Mouse (Mus musculus) gastrocnemius, adult 18-20 months (tissue): Measurements from ENCODE around the gene Gpr182. TPM values are rescaled to one million over a fixed set of nuclear protein-coding genes. Genes with fewer than 3 reads are reported as not detected.

Experiments
- DNase-seq: peaks from one replicate; pipeline ENCODE4 v3.0.0; 2021; ENCODE audit warnings: low spot score
- total RNA-seq, 2 experiments: library from RNA; stranded (reverse); gene quantifications; 2 replicates each; pipeline ENCODE4 v1.2.3; 2021

Gpr182 gene
- total RNA-seq, 2 experiments from 2014 or later: 0.14 to 0.25 TPM

DNA sequence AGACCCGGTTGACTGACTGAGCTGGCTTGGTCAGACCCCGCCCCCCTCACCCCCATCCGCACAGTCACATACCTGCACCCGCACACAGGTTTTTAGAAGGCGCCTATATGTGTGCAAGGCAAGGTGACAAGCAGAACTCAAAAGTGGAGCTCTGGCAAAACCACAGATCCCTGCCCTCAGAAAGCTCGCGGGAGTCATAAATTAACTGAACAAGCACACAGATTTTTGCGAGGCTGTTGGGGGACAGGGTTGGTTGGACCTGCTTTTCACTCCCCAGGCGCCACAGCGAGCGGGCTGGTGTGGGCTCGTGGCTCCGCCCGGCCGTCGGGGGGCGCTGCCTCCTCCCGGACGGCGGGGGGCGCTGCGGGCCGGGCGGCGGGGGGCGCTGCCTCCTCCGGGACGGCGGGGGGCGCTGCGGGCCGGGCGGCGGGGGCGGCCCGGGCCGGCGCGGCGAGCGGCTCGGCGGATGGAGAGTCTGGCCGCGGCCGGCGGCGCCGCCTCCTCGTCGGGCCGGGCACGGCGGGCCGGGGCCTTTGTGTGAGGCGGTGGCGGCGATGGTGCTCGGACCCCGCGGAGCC is 12.4 kb downstream of the Gpr182 start, which contains the start of gene Zbtb39:
Gene Zbtb39, plus strand, starts transcription at position 456 of the 578 bp plus-strand sequence.
- DNase-seq: peak; percentile 69

DNA sequence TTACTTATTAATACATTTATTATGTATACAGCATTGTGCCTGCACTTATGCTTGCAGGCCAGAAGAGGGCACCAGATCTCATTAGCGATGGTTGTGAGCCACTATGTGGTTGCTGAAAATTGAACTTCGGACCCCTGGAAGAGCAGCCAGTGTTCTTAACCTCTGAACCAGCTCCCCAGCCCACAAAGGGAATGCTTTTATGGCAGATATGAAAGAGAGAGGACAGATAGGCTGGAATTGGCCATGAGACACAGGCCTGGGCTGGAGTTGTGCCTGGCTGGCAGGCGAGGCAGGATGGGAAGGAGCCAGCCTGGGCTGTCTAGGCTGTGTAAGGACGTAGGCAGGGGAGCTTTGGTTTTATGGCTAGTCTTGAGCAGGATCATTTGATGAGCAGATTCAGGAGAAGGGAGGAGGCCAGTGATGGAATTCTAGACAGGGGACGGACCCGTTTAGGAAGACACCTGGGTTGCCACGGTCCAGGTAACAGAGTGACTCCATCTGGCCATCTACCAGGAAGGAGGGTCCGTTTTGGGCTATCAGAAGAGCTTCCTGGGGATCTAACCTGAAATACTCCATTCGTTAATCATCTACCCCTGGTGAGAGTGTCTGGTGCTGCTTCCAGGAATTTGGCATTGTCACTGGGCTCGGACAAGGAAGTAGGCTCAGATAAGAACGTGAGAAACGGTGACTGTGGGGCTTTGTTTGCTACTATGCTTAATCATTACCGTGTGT is 13.2 kb downstream of the Gpr182 start:
- peak; percentile 41 for DNase-seq

DNA sequence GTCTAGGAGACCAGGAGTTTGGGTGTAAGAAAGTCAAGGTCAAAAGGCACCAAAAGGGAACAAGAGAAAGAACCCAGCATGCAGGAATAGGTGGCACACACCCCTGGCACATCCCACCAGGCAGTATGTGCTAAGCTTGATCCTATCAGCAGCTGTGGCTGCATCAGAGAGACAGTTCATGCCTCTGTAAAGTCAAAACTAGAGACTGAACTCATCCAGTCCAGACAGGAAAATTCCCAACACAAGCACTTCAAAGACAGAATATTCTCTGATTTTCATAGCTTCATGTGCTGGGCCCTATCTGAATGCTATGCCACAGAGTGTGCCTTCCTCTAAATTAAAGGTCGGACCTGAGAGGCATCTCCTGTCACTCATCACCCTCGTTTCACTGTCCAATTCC is 14.0 kb downstream of the Gpr182 start:
- DNase-seq: no peak

DNA sequence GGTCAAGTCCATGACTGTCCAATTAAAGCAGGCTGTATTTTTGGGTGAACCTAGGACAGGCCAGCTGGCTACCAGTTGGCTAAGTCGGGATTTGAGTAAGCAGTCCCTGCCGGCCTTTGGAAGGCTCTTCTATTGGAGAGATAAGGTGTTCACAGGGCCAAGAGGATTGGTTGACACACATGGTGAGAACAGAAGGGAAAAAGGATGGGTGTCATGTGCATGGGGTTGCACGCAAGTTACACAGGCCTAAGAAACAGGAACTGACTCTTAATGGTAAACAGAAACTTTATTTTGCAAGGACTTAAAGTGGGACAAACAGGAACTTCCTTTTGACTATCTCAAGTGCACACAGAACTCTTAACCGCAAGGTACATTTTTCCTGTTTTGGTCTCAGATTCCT is 14.6 kb downstream of the Gpr182 start:
- DNase-seq: no peak

- DNase-seq: no peak
Measured at GRCm38 (mm10) chr10:127736266-127736665, 15.3 kb downstream of the Gpr182 start.

GRCm38 (mm10) chr10:127734434-127734833 is 17.1 kb downstream of the Gpr182 start:
- no peak for DNase-seq

DNA sequence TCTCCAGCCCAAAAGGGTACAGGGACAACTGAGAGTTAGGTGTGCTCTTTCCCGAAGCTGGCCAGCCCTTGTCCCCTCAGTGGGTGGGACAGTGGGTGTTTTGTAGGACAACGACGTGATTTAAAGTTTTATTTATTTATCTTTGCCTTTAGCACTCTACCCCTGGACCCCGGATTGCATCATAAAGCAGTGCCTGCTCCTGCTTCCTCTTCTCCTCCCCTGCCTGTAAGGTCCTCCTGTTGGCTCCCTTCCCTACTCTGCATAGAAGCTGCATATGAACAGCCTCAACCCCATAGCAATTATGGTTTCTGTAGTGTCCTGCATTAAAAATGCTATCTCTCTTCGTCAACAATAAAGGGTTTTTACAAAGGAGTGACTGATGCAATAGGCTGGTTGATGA is 20.1 kb downstream of the Gpr182 start:
- DNase-seq: no peak

DNA sequence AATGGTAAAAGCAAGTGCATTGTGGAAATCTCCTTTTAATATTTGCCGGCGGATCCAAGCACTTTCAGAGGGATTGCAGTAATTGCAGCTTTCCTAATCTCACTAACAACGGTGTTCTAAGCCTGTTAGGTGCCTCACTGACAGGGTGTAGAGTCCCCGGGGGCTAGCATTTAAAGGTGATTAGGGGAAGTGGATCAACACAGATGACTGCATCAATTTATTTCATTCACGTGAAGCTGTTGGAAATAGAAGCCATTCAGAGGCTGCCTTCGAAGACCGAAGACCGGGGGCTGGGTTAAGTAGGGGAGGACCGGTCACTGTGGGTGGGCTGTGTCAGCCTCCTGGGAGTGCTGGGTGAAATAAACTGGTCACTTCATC is 20.6 kb downstream of the Gpr182 start:
- DNase-seq: no peak

DNA sequence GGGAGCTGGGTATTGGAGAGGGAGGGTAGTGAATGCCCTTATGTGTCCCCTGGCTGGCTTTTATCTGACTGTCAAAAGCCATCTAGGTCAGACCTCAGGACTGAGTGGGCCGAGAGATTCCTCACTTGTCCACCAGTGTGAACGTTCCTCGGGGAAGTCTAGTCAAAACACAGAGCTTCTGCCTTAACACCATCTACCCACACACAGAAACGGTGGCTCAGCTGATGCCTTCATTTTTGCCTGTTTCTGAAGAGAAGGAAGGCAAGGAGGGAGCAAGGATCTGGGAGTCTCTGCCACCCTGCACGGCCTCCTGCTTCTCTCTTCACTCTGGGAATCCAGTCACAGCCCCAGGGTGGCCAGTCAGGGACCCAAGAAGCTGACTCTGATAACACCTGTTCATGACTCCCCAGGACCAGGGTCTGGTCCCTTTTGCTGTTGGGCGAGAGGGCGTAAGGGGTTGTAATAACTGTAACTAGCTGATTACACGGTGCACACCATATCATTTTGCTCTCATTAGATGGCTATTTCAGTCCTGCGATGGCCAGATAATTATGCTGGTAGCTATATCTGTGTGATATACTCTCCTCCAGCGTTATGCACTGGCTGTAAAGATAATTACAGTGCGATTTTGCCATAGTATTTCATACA is 21.1 kb downstream of the Gpr182 start:
- DNase-seq: no peak

GRCm38 (mm10) chr10:127728437-127728836 is 23.1 kb downstream of the Gpr182 start:
- no peak for DNase-seq

- no peak for DNase-seq
Measured at GRCm38 (mm10) chr10:127725136-127725535, 26.4 kb downstream of the Gpr182 start.

DNA sequence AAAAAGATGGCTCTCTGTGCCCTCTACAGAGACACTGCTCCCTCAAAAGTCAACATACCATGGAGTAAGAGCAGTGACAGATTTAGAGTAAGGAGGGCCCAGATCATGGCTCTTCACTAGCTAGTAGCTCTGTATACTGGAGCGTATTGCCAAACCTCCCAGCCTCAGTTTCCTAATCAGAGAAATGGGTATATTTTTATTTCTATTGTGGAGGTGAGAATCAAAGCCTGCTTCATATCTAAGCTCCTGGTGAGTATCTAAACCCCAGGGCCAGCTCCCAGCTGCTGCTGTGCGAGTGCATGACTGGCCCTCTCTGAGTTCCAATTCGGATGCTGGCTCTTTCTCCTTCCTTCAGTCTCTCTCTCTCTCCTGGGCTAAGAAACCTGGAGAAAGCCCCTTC is 27.4 kb downstream of the Gpr182 start, which contains the start of gene Tac2:
Gene Tac2, plus strand, starts transcription at position 301 of the 400 bp plus-strand sequence.
- no peak for DNase-seq

GRCm38 (mm10) chr10:127721671-127722418 is 29.7 kb downstream of the Gpr182 start:
- no peak for DNase-seq

DNA sequence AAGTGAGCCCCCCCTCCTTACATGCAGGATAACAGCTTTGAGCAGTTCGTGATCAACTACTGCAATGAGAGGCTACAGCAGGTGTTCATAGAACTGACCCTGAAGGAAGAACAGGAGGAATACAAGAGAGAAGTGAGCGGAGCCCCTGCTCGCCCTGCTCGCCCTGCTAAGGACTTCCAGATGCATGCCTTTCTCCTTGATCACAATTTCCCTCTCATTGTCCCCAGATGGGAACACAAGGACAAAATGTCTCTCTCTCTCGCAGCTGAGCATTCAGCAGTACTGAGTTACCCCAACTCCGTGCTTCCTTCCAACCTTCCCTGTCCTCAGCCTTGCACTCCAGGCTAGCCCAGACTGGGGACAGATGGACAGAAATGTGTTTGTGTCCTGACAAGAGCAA is 38.8 kb downstream of the Gpr182 start:
- no peak for DNase-seq

DNA sequence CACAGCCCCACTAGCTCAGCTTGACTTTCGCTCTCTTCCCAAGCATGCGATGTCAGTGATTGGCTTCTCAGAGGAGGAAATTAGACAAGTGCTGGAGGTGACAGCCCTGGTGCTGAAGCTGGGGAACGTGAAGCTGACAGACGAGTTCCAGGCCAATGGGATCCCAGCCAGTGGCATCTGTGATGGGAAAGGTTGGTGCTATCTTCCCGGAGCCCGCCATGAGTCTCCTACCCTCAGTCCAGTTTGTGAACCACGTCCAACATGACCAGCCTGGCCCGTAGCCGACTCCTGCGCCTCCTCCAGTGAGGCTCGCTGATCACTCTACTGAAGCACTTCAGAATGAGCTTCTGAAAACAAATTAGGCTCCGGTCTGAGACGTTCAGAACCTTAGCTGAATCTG is 41.2 kb downstream of the Gpr182 start:
- no peak for DNase-seq

DNA sequence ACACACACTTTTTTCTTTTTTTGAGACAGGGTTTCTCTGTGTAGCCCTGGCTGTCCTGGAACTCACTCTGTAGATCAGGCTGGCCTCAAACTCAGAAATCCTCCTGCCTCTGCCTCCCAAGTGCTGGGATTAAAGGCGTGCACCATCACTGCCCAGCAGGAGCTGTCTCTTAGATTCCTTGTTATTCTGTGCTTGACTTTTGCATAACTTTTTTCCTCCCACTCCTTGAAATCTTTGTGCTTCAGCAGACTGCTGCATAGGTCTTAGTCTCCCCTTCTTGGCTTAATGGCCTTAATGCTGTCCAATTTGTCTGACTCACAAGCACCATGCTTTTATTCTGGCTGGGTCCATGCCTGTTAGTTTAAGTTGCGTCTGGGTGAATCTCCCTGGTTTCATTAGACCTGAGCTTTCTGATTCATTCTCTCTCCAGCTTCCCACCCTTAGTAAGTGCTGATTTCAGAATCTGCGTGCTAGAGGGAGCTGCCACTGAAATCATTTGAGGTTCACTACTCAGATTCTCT is 42.6 kb downstream of the Gpr182 start:
- no peak for DNase-seq

GRCm38 (mm10) chr10:127707721-127708120 is 43.8 kb downstream of the Gpr182 start:
- no peak for DNase-seq

- no peak for DNase-seq
Measured at GRCm38 (mm10) chr10:127705783-127706182, 45.7 kb downstream of the Gpr182 start.

GRCm38 (mm10) chr10:127704766-127705220 is 46.7 kb downstream of the Gpr182 start, which contains the start of gene Myo1a:
Gene Myo1a (plus strand): TSS chr10:127705170.
- DNase-seq: no peak

DNA sequence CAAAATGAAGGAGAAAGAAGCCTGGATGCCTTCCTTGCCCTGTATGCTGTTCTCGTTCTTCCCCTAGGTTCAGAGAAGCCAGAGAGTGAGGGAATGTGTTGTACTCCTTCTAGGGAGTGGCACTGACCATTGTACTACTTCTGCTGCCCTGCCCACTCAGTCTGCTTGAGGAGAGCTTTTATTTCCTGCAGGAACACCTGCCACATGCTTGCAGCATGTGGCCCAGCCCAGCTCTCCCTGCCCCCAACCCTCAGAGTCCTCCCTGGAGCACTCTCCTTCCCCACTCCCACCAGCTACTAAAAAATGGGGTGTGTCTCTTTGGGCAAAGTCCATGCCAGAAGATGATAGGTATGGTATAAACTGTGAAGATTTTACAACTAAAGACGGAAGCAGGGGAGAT is 47.2 kb downstream of the Gpr182 start:
- no peak for DNase-seq

DNA sequence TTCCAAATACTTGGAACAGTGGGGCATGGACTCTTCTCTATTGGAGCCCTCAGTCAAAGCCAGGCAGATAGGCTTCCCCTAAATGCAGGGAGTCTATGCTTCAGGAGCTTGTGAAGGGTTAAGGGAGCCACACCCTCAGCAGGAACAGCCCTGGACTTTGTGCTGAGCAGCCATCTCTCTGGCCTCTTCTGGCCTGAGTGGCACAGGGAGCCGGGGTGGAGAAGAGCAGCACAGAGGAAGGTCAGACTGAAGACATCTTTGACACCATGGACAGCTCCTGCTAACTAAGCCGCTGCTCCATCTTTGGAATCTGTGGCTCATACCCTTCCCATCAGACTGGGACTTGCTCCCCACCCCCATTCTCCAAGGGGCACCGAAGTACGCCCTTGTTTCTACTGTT is 48.2 kb downstream of the Gpr182 start:
- DNase-seq: no peak

DNA sequence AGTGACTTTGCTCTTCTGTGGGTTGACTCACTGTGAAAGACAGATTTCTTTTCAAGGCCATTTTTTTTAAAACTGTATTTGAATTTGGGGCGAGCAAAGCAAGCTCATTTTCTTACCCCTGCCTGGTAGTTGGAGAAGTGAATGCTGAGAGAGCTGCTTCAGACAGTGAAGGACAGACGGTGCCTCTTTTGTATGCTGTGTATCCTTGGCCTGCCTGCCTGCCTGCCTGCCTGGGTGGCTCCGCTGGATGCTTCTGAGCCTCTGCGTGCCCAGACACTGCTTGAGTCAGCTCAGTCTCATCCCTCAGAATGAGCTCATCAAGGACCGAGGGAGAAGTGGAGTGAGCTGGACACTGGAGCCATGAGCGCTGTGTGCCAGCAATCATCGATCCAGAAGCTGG is 52.6 kb downstream of the Gpr182 start:
- no peak for DNase-seq
